Mouse (Mus musculus): ENCODE measurements at regions not wholly inside any gene's neighbourhood (a gene's known extent, or its start where the extent isn't known, plus 50 kb on each side); places are given as distances from the start of the nearest gene placed in this dataset.

GRCm38 (mm10) chr13:6374570-6375173 lies 173.3 kb upstream of the Pitrm1 start:
- no peak for TF ChIP-seq CTCF (IDR thresholded peaks at IDR 0.05; ENCODE audit: low read depth)
- TF ChIP-seq EP300 (optimal IDR thresholded peaks at IDR 0.05), result no peak
